Mouse (Mus musculus) kidney, embryonic 16.5 days (tissue): Measurements from ENCODE around the gene Sertad1. TPM values are rescaled to one million over a fixed set of nuclear protein-coding genes. Genes with fewer than 3 reads are reported as not detected.

Experiments
- ATAC-seq: fragments of 200-750 bp; cut with Nextera tagmentation; 2 replicates; pipeline ENCODE4 v1.8.0; 2017; ENCODE audit warnings: moderate TSS enrichment; ENCODE audit not compliant: low FRiP score, low TSS enrichment
- H3K27ac ChIP-seq: fragments of 300-500 bp; sonication (generic); 2 replicates; pipeline ENCODE4 v1.5.1; 2014; ENCODE audit warnings: low read length
- H3K27me3 ChIP-seq: fragments of 300-500 bp; sonication (generic); 2 replicates; pipeline ENCODE4 v1.6.1; 2014; ENCODE audit warnings: low read length, control low read depth, mixed read lengths; ENCODE audit not compliant: insufficient read depth
- H3K36me3 ChIP-seq: fragments of 300-500 bp; sonication (generic); 2 replicates; pipeline ENCODE4 v1.6.1; 2014; ENCODE audit warnings: low read length, control low read depth, mixed read lengths; ENCODE audit not compliant: insufficient read depth
- H3K4me1 ChIP-seq: fragments of 300-500 bp; sonication (generic); 2 replicates; pipeline ENCODE4 v1.6.1; 2014; ENCODE audit warnings: low read length, control low read depth, mixed read lengths; ENCODE audit not compliant: insufficient read depth
- H3K4me2 ChIP-seq: fragments of 300-500 bp; sonication (generic); replicated peaks from 2 replicates; pipeline ENCODE4 v1.6.1; 2014; ENCODE audit warnings: low read depth, low read length
- H3K4me3 ChIP-seq: fragments of 300-500 bp; sonication (generic); 2 replicates; pipeline ENCODE4 v1.5.1; 2014; ENCODE audit warnings: mild to moderate bottlenecking, low read length
- H3K9ac ChIP-seq: fragments of 300-500 bp; sonication (generic); replicated peaks from 2 replicates; pipeline ENCODE4 v1.6.1; 2014; ENCODE audit warnings: low read length
- H3K9me3 ChIP-seq: fragments of 300-500 bp; sonication (generic); 2 replicates; pipeline ENCODE4 v1.6.1; 2016; ENCODE audit warnings: low read length, control low read depth
- WGBS: fragments of 180-500 bp; shearing (Covaris S2); extraction: QIAGEN DNeasy Blood & Tissue Kit; methylation state at CpG from one replicate; pipeline ENCODE4 v1.1.7; 2014; 5-methylcytosine and 5-hydroxymethylcytosine counted together
- polyA plus RNA-seq: library from polyadenylated mRNA; unstranded; fragments of >200 nt; fragmentation: Nextera tagmentation; extraction: Ambion mirVana; gene quantifications from 2 replicates; pipeline ENCODE4 v1.2.1, GENCODE M21; 2015

The Sertad1 gene
- polyA plus RNA-seq, 1 experiment from 2014 or later: 45.8 TPM

- Histone ChIP-seq H3K27me3 (no peaks in the 10 kb centered on the region), H3K9me3 (no peaks in the 10 kb centered on the region), H3K4me3 (peak within 1 kb of the TSS; percentile 95), H3K9ac (peak within 1 kb of the TSS; percentile 73), H3K27ac (peak within 1 kb of the TSS; percentile 97), H3K36me3 (peaks cover 14% of the 10 kb centered on the region), H3K4me2 (peak within 1 kb of the TSS; percentile 67), H3K4me1 (peaks cover 19% of the 10 kb centered on the region)
- ATAC-seq: peak; percentile 94
- WGBS: under 1% methylated on average over 36 of the region's 36 CpGs
These were observed 13.4 kb upstream of the Sertad1 start, which contains the start of gene Sertad3 for GRCm38 (mm10) chr7:27473156-27473834. TSS of gene Sertad3 (plus strand) at chr7:27473768.

GRCm38 (mm10) chr7:27473835-27474489, 12.7 kb upstream of the Sertad1 start:
- H3K27ac ChIP-seq: peak overlapping the region; percentile 97
- peak overlapping the region; percentile 67 for H3K4me2 ChIP-seq
- WGBS: under 1% methylated on average over 34 of the region's 34 CpGs
- H3K36me3 ChIP-seq: peaks cover 14% of the 10 kb centered on the region
- peaks cover 22% of the 10 kb centered on the region for H3K4me1 ChIP-seq
- no peaks in the 10 kb centered on the region for H3K27me3 ChIP-seq
- H3K9ac ChIP-seq: peak overlapping the region; percentile 73
- peak overlapping the region; percentile 95 for H3K4me3 ChIP-seq
- ATAC-seq: no peak; the same call in 1 of the 2 replicates
- no peaks in the 10 kb centered on the region for H3K9me3 ChIP-seq

DNA sequence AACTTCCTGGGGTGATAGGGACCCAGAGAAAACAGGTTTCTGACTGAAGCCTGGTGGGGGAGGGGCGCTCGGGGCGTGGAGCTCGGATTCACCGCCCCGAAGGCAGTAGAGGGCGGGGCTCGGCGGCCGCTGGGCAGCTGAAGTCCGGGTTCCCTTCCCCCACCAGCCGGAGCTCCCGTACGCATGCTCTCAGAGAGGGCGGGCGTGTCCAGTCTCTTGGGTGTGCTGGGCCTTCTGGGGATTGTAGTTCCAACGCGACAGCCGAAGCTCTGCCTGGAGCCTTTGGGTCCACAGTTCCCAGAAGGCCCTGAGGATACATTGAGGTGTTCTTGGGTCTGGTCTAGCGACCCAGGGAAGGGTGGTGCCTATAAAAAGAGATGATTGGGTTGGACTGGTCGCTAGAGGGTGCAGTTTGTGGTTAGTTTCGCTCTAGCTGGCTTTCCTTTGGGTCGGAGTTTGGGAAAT, 12.2 kb upstream of the Sertad1 start:
- no peaks in the 10 kb centered on the region for H3K9me3 ChIP-seq
- no peaks in the 10 kb centered on the region for H3K27me3 ChIP-seq
- H3K4me1 ChIP-seq: peaks cover 22% of the 10 kb centered on the region
- H3K4me2 ChIP-seq: peak overlapping the region; percentile 67
- H3K36me3 ChIP-seq: peaks cover 14% of the 10 kb centered on the region
- ATAC-seq: peak; percentile 95
- H3K9ac ChIP-seq: peak overlapping the region; percentile 73
- H3K27ac ChIP-seq: peak overlapping the region; percentile 97
- H3K4me3 ChIP-seq: peak overlapping the region; percentile 95
- WGBS: 0% methylated on average over 23 of the region's 23 CpGs

GRCm38 (mm10) chr7:27475596-27475995, 11.1 kb upstream of the Sertad1 start:
- Histone ChIP-seq H3K36me3 (peaks cover 14% of the 10 kb centered on the region), H3K27me3 (no peaks in the 10 kb centered on the region), H3K4me2 (peak overlapping the region; percentile 67; the same call in 1 of the 2 replicates), H3K9me3 (no peaks in the 10 kb centered on the region), H3K9ac (no peak overlapping the region), H3K27ac (no peak overlapping the region), H3K4me1 (peaks cover 22% of the 10 kb centered on the region), H3K4me3 (no peak overlapping the region)
- 94% methylated on average over 2 of the region's 2 CpGs for WGBS
- no peak for ATAC-seq

DNA sequence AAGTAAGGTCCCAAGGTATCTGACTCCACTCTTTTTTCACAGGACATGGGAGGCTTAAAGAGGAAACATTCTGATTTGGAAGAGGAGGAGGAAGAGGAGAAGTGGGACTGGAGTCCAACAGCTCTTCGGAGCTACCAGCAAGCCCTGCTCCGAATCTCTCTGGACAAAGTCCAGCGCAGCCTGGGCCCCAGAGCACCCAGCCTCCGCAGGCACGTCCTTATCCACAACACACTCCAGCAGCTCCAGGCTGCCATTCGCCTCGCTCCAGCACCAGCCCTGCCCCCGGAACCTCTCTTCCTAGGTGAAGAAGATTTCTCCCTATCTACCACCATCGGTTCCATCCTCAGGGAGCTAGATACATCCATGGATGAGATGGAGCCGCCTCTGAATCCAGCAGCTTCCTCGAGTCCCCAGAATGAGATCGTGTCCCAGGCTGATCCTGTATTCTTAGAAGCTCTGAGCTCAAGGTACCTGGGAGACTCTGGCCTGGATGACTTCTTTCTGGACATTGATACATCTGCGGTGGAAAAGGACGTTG, 10.5 kb upstream of the Sertad1 start:
- ATAC-seq: no peak
- Histone ChIP-seq H3K9ac (no peak overlapping the region), H3K4me3 (no peak overlapping the region), H3K4me2 (no peak overlapping the region), H3K27me3 (no peaks in the 10 kb centered on the region), H3K27ac (no peak overlapping the region), H3K36me3 (peaks cover 14% of the 10 kb centered on the region), H3K4me1 (peaks cover 27% of the 10 kb centered on the region), H3K9me3 (no peaks in the 10 kb centered on the region)
- whole genome bisulfite sequencing: 96% methylated on average over 14 of the region's 14 CpGs

- peak overlapping the region; percentile 8; the same call in 1 of the 2 replicates for H3K27ac ChIP-seq
- peaks cover 14% of the 10 kb centered on the region for H3K36me3 ChIP-seq
- H3K9me3 ChIP-seq: no peaks in the 10 kb centered on the region
- 69% methylated on average over 7 of the region's 7 CpGs for WGBS
- H3K9ac ChIP-seq: no peak overlapping the region
- peaks cover 37% of the 10 kb centered on the region for H3K4me1 ChIP-seq
- no peaks in the 10 kb centered on the region for H3K27me3 ChIP-seq
- no peak overlapping the region for H3K4me3 ChIP-seq
- H3K4me2 ChIP-seq: no peak overlapping the region
- no peak for ATAC-seq
These were observed 8.1 kb upstream of the Sertad1 start for GRCm38 (mm10) chr7:27478561-27478960.

DNA sequence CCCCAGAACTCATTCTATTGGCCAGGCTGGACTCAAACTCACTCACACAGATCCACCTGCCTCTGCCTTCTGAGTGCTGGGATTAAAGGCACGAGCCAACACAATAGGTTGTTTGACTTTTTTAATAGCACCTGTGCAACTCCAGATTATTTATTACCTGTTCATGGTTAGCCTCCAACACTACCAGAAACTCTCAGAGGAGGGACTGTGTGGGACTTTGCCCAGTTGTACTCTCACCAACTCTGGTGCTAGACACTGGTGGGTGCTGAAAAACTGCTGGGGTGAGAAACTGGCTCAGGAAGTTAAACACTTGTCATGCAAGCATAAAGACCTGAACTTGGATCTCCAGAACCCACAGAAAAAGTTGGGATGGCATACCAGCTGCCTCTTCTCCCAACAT, 7.0 kb upstream of the Sertad1 start:
- peaks cover 14% of the 10 kb centered on the region for H3K36me3 ChIP-seq
- H3K27ac ChIP-seq: peak overlapping the region; percentile 93; the same call in 1 of the 2 replicates
- no peaks in the 10 kb centered on the region for H3K27me3 ChIP-seq
- no peaks in the 10 kb centered on the region for H3K9me3 ChIP-seq
- no peak overlapping the region for H3K4me2 ChIP-seq
- WGBS: 40% methylated on average over 1 of the region's 1 CpGs
- H3K4me1 ChIP-seq: peaks cover 37% of the 10 kb centered on the region
- H3K9ac ChIP-seq: no peak overlapping the region
- no peak overlapping the region for H3K4me3 ChIP-seq
- ATAC-seq: no peak

DNA sequence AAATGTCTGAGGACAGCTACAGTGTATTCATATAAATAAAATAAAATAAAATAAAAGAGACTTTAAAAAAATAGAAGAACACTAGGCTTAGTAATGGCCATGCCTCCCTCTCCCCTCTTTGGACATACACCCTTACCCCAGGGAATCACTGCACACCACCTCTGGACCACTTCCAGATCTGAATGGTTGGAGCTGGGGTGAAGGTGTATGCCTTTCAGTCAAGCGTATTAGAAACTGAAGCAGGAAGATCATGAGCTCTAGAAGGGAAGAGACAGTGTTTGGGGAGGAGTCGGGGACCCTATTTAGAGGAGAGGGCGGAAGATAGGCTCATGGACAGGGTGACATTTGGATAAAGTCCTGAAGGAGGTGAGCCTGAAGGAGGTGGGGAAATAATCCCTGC, 6.2 kb upstream of the Sertad1 start:
- Histone ChIP-seq H3K27ac (peak overlapping the region; percentile 93), H3K27me3 (no peaks in the 10 kb centered on the region), H3K4me2 (peak overlapping the region; percentile 56), H3K9ac (peak overlapping the region; percentile 65), H3K4me1 (peaks cover 31% of the 10 kb centered on the region), H3K36me3 (peaks cover 14% of the 10 kb centered on the region), H3K9me3 (no peaks in the 10 kb centered on the region), H3K4me3 (peak overlapping the region; percentile 34)
- ATAC-seq: no peak
- WGBS: 67% methylated on average over 3 of the region's 3 CpGs

GRCm38 (mm10) chr7:27480927-27481626, 5.6 kb upstream of the Sertad1 start:
- Histone ChIP-seq H3K9me3 (no peaks in the 10 kb centered on the region), H3K27me3 (no peaks in the 10 kb centered on the region), H3K4me2 (peak overlapping the region; percentile 56), H3K4me1 (peaks cover 30% of the 10 kb centered on the region), H3K4me3 (peak overlapping the region; percentile 34), H3K9ac (peak overlapping the region; percentile 65), H3K36me3 (peaks cover 14% of the 10 kb centered on the region), H3K27ac (peak overlapping the region; percentile 93)
- WGBS: 11% methylated on average over 11 of the region's 11 CpGs
- ATAC-seq: no peak
